Mouse (Mus musculus) macrophage (primary cell): ENCODE data around the gene Ephb1. TPM values are rescaled to one million over a fixed set of nuclear protein-coding genes. Genes with fewer than 3 reads are reported as not detected.

Experiments
- H3K27ac ChIP-seq: fragments of 350-480 bp; formaldehyde crosslinking; 2 replicates; pipeline ENCODE4 v1.9.0; 2021
- H3K36me3 ChIP-seq: fragments of 350-480 bp; formaldehyde crosslinking; 2 replicates; pipeline ENCODE4 v1.9.0; 2021; ENCODE audit errors: inconsistent target
- H3K4me3 ChIP-seq: fragments of 350-480 bp; formaldehyde crosslinking; 2 replicates; pipeline ENCODE4 v1.9.0; 2021; ENCODE audit errors: inconsistent target
- H3K79me2 ChIP-seq: fragments of 350-480 bp; formaldehyde crosslinking; 2 replicates; pipeline ENCODE4 v1.9.0; 2021; ENCODE audit errors: inconsistent target
- WGBS: methylation state at CpG from one replicate; pipeline ENCODE4 v1.1.7; 2026; ENCODE audit warnings: inconsistent platforms; ENCODE audit not compliant: missing documents; 5-methylcytosine and 5-hydroxymethylcytosine counted together
- polyA plus RNA-seq: library from polyadenylated mRNA; stranded (reverse); fragments of 250-400 nt; gene quantifications from 3 replicates; pipeline ENCODE4 v1.2.4, GENCODE M21; 2018; ENCODE audit warnings: inconsistent platforms

Gene Ephb1
- polyA plus RNA-seq, 1 experiment from 2014 or later = not detected

DNA sequence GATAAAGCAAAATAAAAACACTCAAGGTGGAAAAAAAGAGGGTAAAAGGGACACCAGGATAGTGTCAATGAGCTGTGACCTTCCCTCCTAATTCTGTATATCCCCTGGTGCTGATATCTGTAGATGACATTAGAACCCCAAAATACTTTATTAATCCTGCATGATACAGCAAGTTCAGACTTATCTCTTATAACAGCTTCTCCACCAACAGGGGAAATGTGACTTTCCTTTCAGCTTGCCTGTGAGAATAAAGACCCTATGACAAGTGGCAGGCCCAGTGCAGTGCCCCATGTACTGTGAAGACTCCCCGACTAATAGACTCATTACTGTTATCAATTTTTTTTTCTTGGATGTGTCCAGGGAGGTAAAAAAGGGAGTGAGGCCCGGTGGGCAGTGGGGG lies 367.6 kb downstream of the Ephb1 start:
- H3K27ac ChIP-seq = no peak overlapping the region
- 85% methylated on average over 2 of the region's 2 CpGs for WGBS
- H3K36me3 ChIP-seq = no peaks in the 10 kb centered on the region
- no peak overlapping the region for H3K4me3 ChIP-seq
- H3K79me2 ChIP-seq = no peaks in the 10 kb centered on the region

DNA sequence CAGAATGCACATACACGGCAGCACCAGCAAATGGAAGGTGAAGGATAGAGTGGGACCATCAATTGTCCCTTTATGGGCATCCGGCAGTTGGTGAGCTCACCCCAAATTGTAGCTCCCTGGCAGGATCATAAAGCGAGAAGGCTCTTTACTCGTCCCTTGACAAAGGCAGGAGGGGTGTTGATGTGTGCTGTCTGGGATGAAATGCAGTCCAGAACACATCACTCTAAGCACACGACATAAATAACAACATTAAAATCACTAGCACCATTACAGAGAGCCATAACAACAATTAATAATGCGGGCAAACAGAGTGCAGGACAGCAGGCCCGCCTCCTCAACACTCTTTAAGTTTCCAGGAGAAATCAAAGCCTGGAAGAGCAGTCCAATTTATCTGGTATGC lies 372.1 kb downstream of the Ephb1 start:
- no peak overlapping the region for H3K4me3 ChIP-seq
- WGBS = 81% methylated on average over 7 of the region's 7 CpGs
- H3K79me2 ChIP-seq = no peaks in the 10 kb centered on the region
- no peak overlapping the region for H3K27ac ChIP-seq
- H3K36me3 ChIP-seq = no peaks in the 10 kb centered on the region

DNA sequence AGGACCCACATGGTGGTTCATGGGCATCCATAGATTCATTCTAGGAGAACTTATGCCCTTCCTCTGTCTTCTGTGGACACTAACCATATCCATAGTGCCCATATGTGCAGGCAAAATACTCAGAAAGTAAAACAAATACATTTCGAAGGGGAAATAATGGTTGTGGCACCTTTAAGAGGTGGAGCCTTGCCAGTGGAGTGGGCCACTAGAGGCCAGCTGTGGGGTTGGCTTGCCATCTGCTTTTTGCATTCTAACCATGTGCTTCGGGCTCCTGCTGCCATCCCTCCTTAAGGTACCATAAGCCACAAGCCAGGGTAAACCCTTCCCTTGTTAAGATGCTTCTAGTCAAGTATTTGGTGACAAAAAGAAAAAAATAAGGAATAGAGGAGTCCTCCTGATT lies 373.3 kb downstream of the Ephb1 start:
- no peaks in the 10 kb centered on the region for H3K79me2 ChIP-seq
- no peaks in the 10 kb centered on the region for H3K36me3 ChIP-seq
- no peak overlapping the region for H3K27ac ChIP-seq
- 75% methylated on average over 2 of the region's 2 CpGs for WGBS
- H3K4me3 ChIP-seq = no peak overlapping the region

DNA sequence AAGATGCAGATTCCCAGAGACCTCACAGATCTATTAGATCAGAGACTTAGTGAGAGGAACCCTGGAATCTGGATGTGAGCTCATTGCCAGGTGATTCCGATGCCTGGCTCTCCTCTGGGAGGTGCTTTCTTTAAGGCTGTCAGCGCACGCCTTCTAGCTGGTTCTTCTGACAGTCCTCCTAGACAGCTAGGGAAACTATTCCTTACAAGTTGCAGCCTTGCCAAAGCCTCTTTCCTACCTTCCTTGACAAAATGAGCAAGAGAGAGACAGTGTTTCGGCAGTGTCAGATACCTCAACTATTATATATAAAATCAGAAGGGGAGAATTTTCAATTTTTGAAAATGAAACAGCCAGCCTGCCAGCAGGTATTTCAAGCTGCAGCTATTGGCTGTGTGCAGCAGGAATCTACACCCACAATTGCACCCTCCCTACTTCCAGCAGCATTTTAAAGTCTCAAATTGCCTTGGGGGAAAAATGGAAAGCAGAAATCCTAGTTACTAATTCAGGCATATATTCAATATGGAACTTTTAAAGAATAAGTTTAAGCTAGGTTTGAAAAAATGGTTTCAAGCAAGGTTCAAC lies 377.5 kb downstream of the Ephb1 start:
- no peaks in the 10 kb centered on the region for H3K36me3 ChIP-seq
- H3K79me2 ChIP-seq = no peaks in the 10 kb centered on the region
- 94% methylated on average over 4 of the region's 4 CpGs for WGBS
- no peak overlapping the region for H3K4me3 ChIP-seq
- H3K27ac ChIP-seq = no peak overlapping the region

DNA sequence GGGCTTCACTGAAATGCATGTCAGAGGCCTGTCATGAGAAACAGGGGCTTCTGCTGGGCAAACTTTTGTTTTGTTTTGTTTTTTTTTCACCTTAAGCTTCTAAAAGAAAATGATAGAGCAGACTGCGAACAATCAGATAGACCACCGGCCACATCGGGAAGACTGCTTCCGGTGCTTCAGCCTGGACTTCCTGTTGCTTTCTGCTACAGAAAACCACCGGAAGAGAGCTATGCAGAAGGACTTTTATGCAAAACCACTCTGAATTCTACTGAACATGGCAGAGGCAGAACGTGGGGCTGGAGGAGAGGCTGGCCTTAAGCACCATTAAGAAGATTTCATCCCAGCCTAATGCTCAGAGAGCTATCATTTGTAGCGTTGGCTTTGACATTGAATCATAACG lies 382.2 kb downstream of the Ephb1 start:
- no peak overlapping the region for H3K4me3 ChIP-seq
- no peaks in the 10 kb centered on the region for H3K36me3 ChIP-seq
- 6% methylated on average over 8 of the region's 8 CpGs for WGBS
- H3K79me2 ChIP-seq = no peaks in the 10 kb centered on the region
- H3K27ac ChIP-seq = no peak overlapping the region

DNA sequence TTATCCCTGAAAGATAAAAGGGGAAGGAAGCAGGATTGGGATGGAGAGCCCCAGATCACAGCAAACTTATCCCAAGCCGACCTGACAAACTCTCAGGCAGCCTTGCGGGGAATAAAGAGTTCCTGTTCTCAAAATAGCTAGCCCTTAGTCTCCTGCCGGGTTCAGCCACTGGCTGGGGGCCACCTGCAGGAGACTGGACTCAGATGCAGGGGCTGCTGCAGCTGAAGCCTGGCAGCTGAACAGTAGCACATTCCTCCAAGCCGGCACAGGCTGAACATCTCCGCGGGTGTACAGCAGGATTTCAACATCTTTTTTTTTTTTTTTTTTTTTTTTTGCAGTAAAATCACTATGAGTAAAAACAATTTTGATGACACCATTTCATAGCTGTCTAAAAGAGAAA lies 382.7 kb downstream of the Ephb1 start:
- Histone ChIP-seq H3K36me3 (no peaks in the 10 kb centered on the region), H3K79me2 (no peaks in the 10 kb centered on the region), H3K27ac (no peak overlapping the region), H3K4me3 (no peak overlapping the region)
- 6% methylated on average over 6 of the region's 6 CpGs for WGBS

DNA sequence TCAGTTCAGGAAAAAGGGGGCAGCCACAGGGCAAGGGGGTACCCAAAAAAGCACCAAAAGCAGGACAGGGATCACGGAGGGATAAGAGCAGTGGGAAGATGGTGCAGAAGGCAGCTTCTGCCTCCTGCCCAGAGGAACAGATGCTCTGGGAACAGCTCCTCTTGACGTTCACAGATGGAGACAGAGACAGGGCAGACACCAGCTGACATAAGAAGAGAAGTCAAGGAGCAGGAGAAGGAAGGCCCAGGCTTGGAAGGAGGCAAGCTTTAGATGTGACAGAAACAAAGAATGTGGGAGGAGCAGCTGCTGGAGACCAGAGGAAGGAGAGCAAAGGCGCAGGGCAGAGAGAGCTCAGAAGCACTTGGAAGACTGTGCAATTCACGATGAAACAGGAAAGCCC lies 398.3 kb downstream of the Ephb1 start:
- H3K27ac ChIP-seq = no peak overlapping the region
- no peak overlapping the region for H3K4me3 ChIP-seq
- no peaks in the 10 kb centered on the region for H3K79me2 ChIP-seq
- WGBS = 45% methylated on average over 4 of the region's 4 CpGs
- no peaks in the 10 kb centered on the region for H3K36me3 ChIP-seq

DNA sequence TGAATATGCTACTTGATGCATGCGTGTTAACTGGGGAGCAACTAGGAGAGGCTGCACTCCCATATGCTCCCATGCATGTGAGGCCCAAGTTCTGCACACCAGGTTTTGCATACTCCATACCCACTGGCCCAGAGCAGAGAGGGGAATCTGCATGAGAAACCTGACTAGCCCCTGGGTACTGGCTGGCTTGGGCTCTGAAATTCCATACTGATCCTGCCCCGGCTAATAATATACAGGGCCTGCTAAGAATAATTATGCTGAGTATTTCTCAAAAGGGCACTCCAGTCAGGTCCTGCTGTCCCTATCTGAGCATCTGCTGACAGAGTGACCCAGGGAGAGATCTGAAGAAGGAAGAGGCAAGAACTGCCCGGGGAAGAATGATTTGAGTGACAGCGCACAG lies 400.0 kb downstream of the Ephb1 start:
- no peaks in the 10 kb centered on the region for H3K79me2 ChIP-seq
- no peak overlapping the region for H3K4me3 ChIP-seq
- 84% methylated on average over 4 of the region's 4 CpGs for WGBS
- no peaks in the 10 kb centered on the region for H3K36me3 ChIP-seq
- no peak overlapping the region for H3K27ac ChIP-seq

DNA sequence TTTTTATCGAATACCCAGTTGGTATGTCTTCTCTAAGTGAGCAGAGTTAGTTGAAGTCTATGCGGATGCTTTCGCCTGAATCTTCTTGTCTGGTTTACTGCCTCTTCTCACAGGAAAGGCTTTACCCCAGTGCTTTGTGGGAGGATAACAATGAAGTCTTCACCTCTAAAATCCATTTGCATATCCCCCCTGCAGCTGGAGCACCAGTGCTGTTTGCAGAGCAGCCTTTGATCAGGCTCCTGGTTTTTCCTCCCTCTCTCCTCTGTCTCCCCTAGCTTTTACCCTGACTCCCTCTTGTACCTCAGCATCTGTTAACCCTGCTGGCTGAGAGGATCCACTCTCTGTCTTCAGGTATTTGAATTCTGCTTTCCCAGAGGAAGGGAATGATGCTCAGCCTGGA lies 404.4 kb downstream of the Ephb1 start:
- no peak overlapping the region for H3K4me3 ChIP-seq
- H3K79me2 ChIP-seq = no peaks in the 10 kb centered on the region
- no peak overlapping the region for H3K27ac ChIP-seq
- H3K36me3 ChIP-seq = no peaks in the 10 kb centered on the region
- 21% methylated on average over 3 of the region's 3 CpGs for WGBS

DNA sequence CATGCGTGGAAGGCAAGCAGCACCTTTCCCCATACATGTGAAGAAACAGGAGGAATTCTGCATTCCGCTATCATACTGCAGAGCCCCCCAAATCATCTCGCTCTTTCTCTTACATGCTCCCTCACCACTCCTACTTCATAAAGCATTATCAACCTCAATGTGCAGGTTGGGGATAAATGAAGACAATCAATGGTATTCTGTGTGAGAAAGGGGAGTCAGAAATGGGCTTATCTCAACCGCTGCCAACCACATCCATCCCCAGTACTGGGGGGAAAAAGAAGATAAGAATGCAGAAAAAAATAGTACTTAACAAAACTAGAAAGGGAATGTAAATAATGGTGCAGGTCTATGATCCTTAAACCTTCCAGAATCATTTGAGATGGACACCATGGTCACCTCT lies 408.7 kb downstream of the Ephb1 start:
- Histone ChIP-seq H3K4me3 (no peak overlapping the region), H3K27ac (no peak overlapping the region), H3K36me3 (no peaks in the 10 kb centered on the region), H3K79me2 (no peaks in the 10 kb centered on the region)
- WGBS = 95% methylated on average over 4 of the region's 4 CpGs

DNA sequence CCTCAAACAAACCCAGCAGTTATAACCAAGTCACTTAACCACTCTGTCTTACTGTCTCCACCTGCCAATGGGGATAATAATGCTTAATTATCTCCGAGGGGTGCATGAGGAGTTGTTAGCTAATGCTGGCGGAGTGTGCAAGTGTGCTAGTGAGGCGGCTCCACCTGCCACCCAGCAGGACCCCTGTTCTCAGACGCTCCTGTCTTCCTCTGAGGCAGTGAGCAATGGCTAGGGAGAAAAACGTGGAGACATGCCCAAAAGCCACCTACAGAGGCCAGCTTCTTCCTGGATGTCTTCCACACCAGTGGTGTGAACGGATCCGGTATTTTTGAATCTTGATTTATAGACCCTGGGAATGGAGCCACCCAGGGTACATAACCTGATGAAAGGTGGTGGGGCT lies 409.2 kb downstream of the Ephb1 start:
- 87% methylated on average over 7 of the region's 7 CpGs for WGBS
- no peak overlapping the region for H3K4me3 ChIP-seq
- no peaks in the 10 kb centered on the region for H3K36me3 ChIP-seq
- H3K27ac ChIP-seq = no peak overlapping the region
- H3K79me2 ChIP-seq = no peaks in the 10 kb centered on the region

DNA sequence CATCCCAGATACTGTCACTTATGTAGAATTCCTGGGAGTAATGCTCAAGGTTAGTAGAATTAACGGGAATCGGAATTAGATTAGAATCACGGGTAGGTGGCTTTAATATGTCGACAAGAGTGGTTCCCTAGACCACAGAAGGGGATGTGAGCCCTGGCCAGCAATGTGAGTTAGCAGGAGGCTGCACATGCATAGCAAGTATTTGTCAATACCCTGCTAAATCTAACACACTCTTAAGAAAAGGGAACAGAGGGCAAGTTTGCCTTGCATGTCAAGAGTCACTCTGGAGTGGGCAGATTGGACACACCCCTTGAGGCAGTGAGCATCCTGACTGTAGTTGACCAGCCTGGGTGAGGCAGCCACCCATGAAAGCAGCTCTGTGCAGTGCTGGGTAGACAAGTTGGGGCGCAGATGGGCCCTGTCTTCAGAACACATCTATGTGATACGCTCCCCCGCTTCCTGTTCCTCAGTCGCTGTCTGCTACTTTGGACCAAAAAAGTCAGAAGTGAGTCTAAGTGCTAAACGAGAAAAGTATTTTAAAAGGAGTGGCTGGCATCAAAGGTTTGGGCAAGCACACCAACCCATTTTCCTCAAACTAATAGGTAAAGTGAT lies 412.3 kb downstream of the Ephb1 start:
- no peak overlapping the region for H3K27ac ChIP-seq
- WGBS = 59% methylated on average over 9 of the region's 9 CpGs
- H3K36me3 ChIP-seq = no peaks in the 10 kb centered on the region
- H3K4me3 ChIP-seq = no peak overlapping the region
- H3K79me2 ChIP-seq = no peaks in the 10 kb centered on the region

DNA sequence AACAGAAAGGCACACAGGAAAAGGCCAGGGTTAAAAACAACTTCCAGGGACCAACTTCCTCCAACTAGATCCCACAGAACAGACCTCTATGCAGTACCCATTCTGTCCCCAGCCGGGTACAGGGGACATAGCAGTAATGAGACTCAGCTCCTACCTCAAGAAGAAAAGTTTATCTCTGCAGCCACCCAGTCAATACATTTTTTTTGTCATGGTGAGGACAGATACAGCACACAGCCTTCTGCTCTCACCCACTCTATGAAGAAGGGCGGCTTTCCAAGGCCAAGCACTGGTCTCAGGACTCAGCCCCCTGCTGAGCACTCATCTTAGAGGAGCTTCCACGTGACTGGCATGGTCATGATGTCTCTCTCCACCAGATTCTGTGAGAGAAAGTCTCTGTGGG lies 414.3 kb downstream of the Ephb1 start:
- Histone ChIP-seq H3K79me2 (no peaks in the 10 kb centered on the region), H3K27ac (no peak overlapping the region), H3K4me3 (no peak overlapping the region), H3K36me3 (no peaks in the 10 kb centered on the region)
- 47% methylated on average over 3 of the region's 3 CpGs for WGBS

DNA sequence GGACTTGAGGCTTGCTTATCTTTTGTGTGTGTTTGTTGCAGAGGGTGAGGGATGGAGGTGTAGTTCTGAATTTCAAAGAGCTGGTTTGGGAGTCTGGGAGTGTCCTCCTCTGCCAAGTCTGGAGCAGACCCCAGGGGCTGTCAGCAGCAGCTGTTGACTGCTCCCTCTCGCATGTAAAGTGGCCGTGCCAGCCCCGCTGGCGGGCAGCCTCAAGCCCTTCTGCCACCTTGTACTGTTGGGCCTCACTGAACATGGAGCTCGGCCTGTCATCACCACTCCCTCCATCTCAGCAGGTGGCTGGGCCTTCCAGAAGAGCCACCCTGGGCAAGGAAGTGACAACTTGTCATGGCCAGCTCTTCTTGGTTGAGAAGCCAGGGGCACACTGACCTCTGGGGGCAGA lies 415.5 kb downstream of the Ephb1 start:
- 92% methylated on average over 5 of the region's 5 CpGs for WGBS
- Histone ChIP-seq H3K79me2 (no peaks in the 10 kb centered on the region), H3K27ac (no peak overlapping the region), H3K4me3 (no peak overlapping the region), H3K36me3 (no peaks in the 10 kb centered on the region)

DNA sequence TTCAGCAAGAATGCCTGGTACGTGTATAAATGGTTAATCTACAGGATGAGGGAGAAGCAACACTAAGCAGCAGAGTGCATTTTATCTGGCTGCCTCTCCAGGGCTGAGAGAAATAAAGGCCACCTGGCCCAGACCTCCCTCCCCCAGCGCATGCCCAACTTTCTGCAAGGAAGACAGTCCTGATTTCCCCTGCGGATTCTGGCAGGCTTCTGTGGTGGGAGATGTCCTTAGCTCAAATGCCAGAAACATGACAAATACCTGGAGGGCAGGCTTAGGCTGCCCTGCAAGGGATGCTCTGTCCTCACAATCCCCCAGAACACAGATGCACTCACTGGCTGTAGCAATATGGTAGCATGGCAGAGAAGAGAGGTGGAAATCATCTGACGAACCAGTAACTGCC lies 416.4 kb downstream of the Ephb1 start:
- Histone ChIP-seq H3K79me2 (no peaks in the 10 kb centered on the region), H3K27ac (no peak overlapping the region), H3K4me3 (no peak overlapping the region), H3K36me3 (no peaks in the 10 kb centered on the region)
- WGBS = 95% methylated on average over 4 of the region's 4 CpGs

DNA sequence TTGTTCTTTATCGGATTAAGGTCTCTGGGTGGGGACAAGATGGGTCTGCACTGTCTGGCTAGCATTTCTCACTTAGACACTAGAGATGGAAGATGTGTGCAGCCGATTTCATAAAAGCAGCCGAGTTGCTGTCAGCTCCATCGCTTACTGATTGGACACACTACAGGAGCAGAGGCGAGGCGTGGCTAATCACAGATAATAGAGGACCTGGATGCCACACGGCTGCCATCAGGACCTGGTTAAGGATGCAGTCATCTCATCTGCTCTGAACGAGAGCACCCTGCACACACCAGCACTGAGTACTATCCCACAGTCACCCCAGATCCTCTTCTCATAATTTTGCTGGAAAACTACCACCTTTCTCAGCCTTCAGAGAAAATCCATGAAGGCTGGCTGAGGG lies 419.6 kb downstream of the Ephb1 start:
- Histone ChIP-seq H3K79me2 (no peaks in the 10 kb centered on the region), H3K27ac (no peak overlapping the region), H3K4me3 (no peak overlapping the region), H3K36me3 (no peaks in the 10 kb centered on the region)
- WGBS = 93% methylated on average over 7 of the region's 8 CpGs
